Mouse (Mus musculus) cortical plate, adult 2 months (tissue): ENCODE measurements at regions not wholly inside any gene's neighbourhood (a gene's known extent, or its start where the extent isn't known, plus 50 kb on each side); places are given as distances from the start of the nearest gene placed in this dataset.

Source experiments
- CTCF ChIP-seq: fragments of 200-500 bp; IDR thresholded peaks from 2 replicates; pipeline ENCODE4 v1.5.1; 2011; ENCODE audit warnings: mild to moderate bottlenecking, control low read depth, low read length; ENCODE audit not compliant: insufficient read depth; ENCODE audit errors: extremely low read depth
- POLR2A ChIP-seq: fragments of 200-500 bp; IDR thresholded peaks from 2 replicates; pipeline ENCODE4 v1.6.1; 2011; ENCODE audit warnings: mild to moderate bottlenecking, low read length, control low read depth; ENCODE audit not compliant: insufficient read depth; ENCODE audit errors: extremely low read depth

DNA sequence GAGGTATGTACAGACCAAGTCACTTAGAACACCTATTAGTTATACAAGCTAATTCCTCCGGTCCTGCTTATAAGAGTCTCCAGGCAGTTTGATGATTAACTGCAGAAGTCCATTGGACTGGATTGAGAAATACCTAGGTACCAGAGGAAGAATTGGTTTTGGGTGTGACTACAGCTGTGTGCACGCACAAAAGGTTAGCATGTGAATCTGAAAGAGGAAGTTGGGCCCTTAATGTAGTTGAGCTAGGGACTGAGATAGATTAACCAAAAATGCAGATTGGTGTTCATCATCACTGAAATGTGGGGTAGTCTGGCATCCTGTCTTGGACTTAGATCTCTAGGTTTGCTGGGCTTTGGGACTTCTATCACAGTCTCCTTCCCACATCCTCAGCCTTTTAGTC is 100.8 kb upstream of the Smarca2 start:
- no peak for TF ChIP-seq CTCF
- TF ChIP-seq POLR2A: no peak
